Mouse (Mus musculus) T-helper 17 cell (primary cell): Measurements from ENCODE around the gene Sh3pxd2b.

Experiments used
- in situ Hi-C, 2 experiments: fragments of 300-600 bp; cut with MboI, MseI; formaldehyde crosslinking; loops; 1 replicate in 1 of 2; 2 replicates in 1 of 2; pipeline ENCODE4 v1.15.1; 2025; ENCODE audit warnings: high pct_unique_total_duplicates in 2 of 2

The Sh3pxd2b gene

GRCm38 (mm10) chr11:32475487-32476236 lies 128.0 kb downstream of the Sh3pxd2b start:
- in situ Hi-C loops = no loop called here
